Mouse (Mus musculus): ENCODE measurements around the gene Gm37240.

DNA sequence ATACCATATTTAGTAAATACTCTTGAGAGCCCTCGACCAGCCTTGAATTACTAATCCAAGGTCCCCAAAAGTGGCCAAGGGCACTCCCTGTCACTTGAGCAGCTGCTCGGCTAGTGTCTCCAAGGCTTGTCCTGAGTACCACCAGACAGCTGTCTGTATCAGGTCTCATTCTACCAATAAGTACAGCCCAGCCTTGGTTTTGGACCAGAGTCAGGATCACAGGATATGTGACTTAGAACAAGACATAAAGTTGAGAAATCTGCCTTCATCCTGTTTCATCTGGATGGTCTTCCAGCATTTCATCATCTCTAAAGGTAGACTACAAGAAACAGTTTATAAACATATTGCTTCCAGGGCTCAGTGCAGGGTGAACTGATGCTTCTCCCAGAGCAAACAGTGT, 253.6 kb downstream of the Gm37240 start:
- TF ChIP-seq POLR2A (IDR thresholded peaks at IDR 0.05; ENCODE audit: borderline replicate concordance, low read depth, low read length) (no peak), CTCF (IDR thresholded peaks at IDR 0.05; ENCODE audit: low read depth, low read length) (no peak)

Measured in bone marrow macrophage, adult 2 months (primary cell).